Mouse (Mus musculus): ENCODE data around the gene Fut1. TPM values are rescaled to one million over a fixed set of nuclear protein-coding genes. Genes with fewer than 3 reads are reported as not detected.

The Fut1 gene
- polyA plus RNA-seq (2016; fragmentation: Nextera tagmentation; extraction: Ambion mirVana): not detected in 2 replicates

DNA sequence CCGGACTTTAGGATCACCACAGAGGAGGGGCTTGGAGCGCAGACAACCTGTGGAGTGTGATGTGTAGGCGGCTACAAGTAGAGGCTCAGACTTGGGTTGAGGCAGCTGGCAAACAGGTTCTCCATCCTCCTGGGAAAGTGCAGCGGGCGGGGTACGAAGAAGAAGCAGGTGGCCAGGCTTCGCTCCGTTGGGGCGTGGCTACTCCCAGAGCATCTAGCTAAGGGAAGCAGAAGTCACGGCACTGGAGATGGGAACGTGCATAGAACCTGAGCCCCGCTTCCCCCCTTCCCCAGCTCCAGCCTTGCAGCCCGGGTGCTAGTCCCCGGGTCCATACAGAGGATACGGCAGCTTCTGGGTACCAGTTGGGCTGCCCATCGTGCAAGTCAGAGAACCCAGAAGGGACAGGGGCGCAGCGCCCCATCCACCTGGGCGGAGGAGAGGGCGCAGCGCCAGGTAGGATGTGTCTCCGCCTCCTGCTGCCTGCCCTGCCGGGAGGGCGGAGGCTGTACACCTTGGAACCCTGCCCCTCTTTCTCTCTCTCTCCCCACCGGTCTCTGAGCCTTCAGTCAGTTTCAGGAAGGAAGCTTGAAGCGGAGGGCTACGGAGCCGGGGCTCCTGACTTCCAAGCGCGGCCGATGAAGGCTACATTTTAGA is at the start of gene Fut1:
TSS of gene Fut1 (plus strand) at position 248 of the 654 bp plus-strand sequence.
- 6% methylated on average over 31 of the region's 31 CpGs for WGBS
- Histone ChIP-seq H3K27me3 (ENCODE audit: low read depth, poor library complexity, severe bottlenecking) (peaks cover 59% of the 10 kb centered on the region), H3K27ac (replicated peaks) (no peak within 1 kb of the TSS)

DNA sequence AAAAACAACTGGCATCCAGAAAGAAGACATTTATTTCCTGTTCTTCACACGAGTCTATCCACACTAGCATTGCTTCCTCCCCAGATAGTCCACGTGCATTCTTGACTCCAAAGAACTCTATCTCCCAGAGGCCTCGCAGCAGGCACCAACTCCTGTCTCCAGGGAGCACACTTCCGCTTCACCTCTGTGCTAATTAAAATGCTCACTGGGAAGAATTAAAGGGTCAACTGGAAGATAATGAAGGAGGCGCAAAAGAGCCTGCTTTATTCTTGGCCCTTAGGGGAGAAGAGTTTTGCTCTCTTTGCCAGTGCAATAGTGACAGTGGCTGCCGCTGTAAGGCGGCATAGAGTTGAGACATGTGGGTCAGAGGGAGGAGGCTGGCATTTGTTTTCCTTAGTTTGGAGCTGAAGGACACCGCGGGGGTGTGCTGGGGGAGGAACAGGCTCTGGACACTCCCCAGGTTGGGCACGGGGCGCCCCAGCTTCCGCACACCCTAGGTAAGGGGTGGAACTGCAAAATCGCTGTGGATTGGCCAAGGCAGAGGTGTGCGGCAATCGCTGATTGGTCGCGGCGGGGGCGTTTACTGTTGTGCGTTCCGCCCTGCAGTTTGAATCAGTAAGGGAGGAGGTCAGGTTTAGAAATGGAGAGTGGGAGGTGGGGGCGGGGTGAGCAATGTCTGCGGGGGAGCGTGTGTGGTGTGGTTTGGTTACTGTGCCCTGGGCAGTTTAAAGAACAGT is 49.1 kb upstream of the Fut1 start:
- Histone ChIP-seq H3K4me1 (peaks cover 44% of the 10 kb centered on the region), H3K36me3 (no peaks in the 10 kb centered on the region), H3K27me3 (ENCODE audit: low read depth, poor library complexity, severe bottlenecking) (no peaks in the 10 kb centered on the region), H3K9me3 (replicated peaks) (no peaks in the 10 kb centered on the region), H3K27ac (replicated peaks) (peak overlapping the region; percentile 84), H3K4me3 (peak overlapping the region; percentile 64)
- WGBS: 2% methylated on average over 24 of the region's 24 CpGs
- DNase-seq (ENCODE audit: low spot score): peak; percentile 89

More for the DNA sequence above, at the start of gene Fut1:
- DNase-seq (ENCODE audit: low spot score): no peak
- no peaks in the 10 kb centered on the region for H3K9me3 ChIP-seq (replicated peaks)
- H3K36me3 ChIP-seq: no peaks in the 10 kb centered on the region
- peak within 1 kb of the TSS; percentile 12; the same call in 1 of the 2 replicates for H3K4me3 ChIP-seq
- H3K4me1 ChIP-seq: peaks cover 12% of the 10 kb centered on the region

DNA sequence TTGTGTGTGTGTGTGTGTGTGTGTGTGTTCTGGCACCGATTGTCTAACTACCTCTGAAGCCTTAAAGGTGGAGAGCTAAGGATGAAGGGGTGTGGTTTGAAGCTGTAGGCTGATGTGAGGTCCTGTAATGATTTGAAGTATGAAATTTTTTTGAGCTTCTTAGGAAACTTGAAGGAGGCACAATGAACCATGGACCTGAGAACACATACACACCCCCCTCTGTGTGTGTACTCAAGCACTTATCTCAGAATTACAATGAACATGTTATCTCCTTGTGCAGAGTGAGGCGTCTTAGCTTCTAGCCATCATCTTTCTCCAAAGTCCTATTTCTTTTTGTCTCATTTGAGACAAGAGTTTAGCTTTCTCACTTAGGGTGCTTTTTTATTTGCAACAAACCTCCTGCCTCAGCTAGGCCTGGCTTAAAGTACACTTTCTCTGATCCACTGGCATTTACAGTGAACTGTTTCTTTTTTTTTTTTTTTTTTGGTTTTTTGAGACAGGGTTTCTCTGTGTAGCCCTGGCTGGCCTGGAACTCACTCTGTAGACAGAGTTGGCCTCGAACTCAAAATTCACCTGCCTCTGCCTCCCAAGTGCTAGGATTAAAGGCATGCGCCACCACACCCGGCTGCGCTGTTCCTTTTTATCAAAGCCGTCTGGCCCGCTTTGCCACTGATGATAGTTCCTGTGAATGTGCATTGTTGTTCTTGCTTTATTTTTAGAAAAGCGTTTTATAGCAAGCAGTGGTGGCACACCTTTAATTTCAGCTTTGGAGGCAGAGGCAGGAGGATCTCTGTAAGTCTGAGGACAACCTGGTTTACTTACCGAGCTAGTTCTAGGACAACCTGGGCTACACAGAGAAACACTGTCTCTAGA is 48.3 kb upstream of the Fut1 start:
- Histone ChIP-seq H3K27me3 (ENCODE audit: low read depth, poor library complexity, severe bottlenecking) (no peaks in the 10 kb centered on the region), H3K4me3 (peak overlapping the region; percentile 64), H3K27ac (replicated peaks) (peak overlapping the region; percentile 84), H3K36me3 (no peaks in the 10 kb centered on the region), H3K9me3 (replicated peaks) (no peaks in the 10 kb centered on the region), H3K4me1 (peaks cover 44% of the 10 kb centered on the region)
- DNase-seq (ENCODE audit: low spot score): no peak
- 77% methylated on average over 10 of the region's 10 CpGs for WGBS

DNA sequence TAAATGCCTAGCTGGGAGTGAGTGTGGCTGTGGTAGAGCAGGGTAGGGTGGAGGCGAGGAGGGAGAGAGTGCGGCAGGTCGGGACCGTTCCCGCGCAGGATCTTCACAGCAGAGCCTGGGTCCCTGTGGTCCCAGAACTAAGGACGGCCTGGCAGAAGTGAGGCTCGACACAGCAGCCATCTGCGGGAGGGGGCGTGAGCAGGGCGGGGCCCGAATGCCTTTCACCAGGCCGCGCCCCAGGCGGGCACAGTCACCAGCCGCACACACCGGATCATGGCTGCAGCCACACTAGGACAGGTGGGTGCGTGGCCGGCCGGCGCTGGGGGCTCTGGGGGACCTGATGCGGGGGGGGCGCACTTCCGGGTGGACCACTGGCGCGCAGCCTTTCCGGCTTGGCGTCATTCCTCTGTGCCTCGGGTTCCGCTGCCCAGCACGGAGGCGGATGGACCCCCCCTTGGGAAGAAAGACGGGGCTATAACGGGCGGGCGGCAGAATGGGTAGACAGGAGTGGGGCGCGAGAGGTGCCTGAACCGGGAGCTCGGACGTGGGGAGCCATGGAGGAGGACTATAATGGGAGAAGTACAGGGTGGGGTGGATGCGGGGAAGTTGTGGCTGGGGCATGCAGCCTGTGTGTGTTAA is 46.9 kb upstream of the Fut1 start, which contains the start of gene Bcat2:
TSS of gene Bcat2 (plus strand) at position 51 of the 639 bp plus-strand sequence.
- peak within 1 kb of the TSS; percentile 87 for H3K4me3 ChIP-seq
- peak; percentile 74 for DNase-seq (ENCODE audit: low spot score)
- H3K27me3 ChIP-seq (ENCODE audit: low read depth, poor library complexity, severe bottlenecking): no peaks in the 10 kb centered on the region
- under 1% methylated on average over 42 of the region's 42 CpGs for WGBS
- H3K9me3 ChIP-seq (replicated peaks): no peaks in the 10 kb centered on the region
- H3K27ac ChIP-seq (replicated peaks): peak within 1 kb of the TSS; percentile 97
- H3K36me3 ChIP-seq: peaks cover 2% of the 10 kb centered on the region; the same call in 1 of the 2 replicates
- H3K4me1 ChIP-seq: peaks cover 44% of the 10 kb centered on the region

DNA sequence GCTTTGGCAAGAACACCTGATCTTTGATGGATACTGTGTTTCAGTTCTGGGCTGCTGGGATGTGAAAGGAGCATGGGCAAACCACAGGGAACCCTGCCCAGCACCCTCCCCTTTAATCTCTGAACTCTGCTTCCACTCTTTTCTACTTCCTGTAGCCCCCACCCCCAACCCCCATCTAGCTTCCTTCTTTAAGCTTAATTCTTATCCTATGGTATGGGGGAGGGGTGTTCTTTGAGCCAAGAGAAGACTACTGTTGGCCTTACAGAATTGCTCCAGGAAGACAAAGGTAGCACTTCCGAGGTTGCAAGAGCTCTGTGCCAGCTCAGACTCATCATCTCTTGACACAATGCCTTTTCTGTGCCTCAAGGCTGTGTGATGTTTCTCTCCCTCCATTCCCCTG is 45.1 kb upstream of the Fut1 start:
- Histone ChIP-seq H3K27ac (replicated peaks) (no peak overlapping the region), H3K27me3 (ENCODE audit: low read depth, poor library complexity, severe bottlenecking) (no peaks in the 10 kb centered on the region), H3K9me3 (replicated peaks) (no peaks in the 10 kb centered on the region), H3K4me1 (peaks cover 44% of the 10 kb centered on the region), H3K4me3 (no peak overlapping the region), H3K36me3 (peaks cover 19% of the 10 kb centered on the region)
- no peak for DNase-seq (ENCODE audit: low spot score)
- 67% methylated on average over 1 of the region's 1 CpGs for WGBS

DNA sequence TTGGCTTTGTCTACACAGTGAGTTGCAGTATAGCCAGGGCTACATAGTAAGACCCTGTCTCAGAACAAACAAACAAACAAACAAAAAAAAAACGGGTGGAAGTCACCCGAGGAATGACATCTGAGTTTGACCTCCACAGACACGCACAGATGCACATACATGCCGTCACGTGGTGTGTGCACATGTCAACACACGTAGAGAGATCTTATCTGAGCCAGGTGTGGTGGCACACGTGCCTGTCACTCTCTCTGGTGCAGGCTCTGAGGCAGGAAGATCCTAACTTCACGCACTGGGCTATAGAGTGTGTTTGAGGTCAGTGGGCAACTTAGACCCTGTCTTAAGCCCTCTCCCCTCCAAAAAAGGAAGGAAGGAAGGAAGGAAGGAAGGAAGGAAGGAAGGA is 43.1 kb upstream of the Fut1 start:
- Histone ChIP-seq H3K4me1 (peaks cover 28% of the 10 kb centered on the region), H3K4me3 (no peak overlapping the region), H3K27me3 (ENCODE audit: low read depth, poor library complexity, severe bottlenecking) (no peaks in the 10 kb centered on the region), H3K9me3 (replicated peaks) (no peaks in the 10 kb centered on the region), H3K36me3 (peaks cover 35% of the 10 kb centered on the region), H3K27ac (replicated peaks) (no peak overlapping the region)
- 88% methylated on average over 8 of the region's 8 CpGs for WGBS
- DNase-seq (ENCODE audit: low spot score): no peak

DNA sequence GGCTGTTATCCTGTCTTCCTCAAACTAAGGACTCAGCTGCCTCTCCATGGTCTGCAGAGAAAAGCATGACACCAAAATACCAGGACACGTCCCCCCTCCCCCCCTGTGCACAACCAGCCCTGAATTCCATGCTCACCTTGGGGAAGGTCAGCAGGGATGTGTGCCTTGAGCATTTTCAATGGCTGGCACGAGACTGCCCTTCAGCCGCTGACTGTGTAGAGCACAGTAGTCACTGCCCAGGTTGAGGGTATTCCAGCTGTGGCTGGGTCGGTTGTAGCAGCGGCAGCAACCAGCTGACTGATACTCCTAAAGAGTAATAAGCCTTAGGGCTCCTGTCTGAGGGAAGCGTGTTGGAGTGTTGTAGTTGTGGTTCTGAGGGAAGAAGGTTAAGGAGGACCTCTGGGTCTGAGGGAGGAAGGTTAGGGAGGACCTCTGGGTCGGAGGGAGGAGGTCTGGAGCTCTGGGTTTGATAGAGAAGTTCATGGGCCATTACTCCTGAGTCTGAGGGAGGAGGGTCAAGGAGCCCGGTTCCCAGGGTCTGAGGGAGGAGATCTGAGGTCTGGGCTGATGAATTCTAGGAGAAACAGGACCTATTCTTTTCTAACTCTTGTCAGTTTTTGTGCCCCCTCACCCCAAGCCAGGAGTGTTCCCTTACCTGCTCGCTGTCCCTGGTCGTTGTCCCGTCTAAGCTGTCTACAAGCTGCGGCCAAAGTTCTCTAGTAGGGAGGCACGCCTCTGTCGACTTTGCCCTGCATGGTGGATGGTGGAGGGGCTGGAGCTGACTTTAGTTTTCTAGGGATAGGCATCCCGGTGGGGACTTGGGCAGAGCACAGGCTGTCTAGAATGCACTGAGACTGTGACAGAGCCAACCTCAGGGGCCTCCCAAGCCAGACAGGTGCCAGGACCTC is 42.4 kb upstream of the Fut1 start:
- no peak for DNase-seq (ENCODE audit: low spot score)
- Histone ChIP-seq H3K4me1 (peaks cover 25% of the 10 kb centered on the region), H3K36me3 (peaks cover 37% of the 10 kb centered on the region), H3K4me3 (no peak overlapping the region), H3K9me3 (replicated peaks) (no peaks in the 10 kb centered on the region), H3K27me3 (ENCODE audit: low read depth, poor library complexity, severe bottlenecking) (no peaks in the 10 kb centered on the region), H3K27ac (replicated peaks) (no peak overlapping the region)
- 86% methylated on average over 15 of the region's 15 CpGs for WGBS

DNA sequence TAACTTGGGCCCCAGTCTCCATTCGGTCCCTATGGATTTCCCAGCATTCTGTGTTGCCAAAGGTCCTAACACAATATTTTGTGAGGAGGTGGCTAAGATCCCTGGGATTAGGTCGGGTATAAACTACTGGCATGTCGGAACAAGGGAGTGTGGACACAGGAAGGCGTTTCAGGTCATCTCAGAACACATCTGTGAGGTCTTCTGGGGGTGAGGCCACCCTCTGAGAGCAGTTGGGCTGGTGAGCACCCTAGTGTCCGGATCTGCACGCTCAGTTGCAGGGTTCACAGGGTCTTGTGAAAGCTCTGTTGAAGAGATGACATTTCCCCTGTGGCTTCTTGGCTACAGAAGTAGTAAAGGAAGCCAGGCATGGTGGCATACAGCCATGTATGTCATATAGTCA is 31.2 kb upstream of the Fut1 start:
- Histone ChIP-seq H3K36me3 (peaks cover 29% of the 10 kb centered on the region), H3K4me3 (no peak overlapping the region), H3K27ac (replicated peaks) (no peak overlapping the region), H3K4me1 (peaks cover 12% of the 10 kb centered on the region), H3K27me3 (ENCODE audit: low read depth, poor library complexity, severe bottlenecking) (no peaks in the 10 kb centered on the region), H3K9me3 (replicated peaks) (no peaks in the 10 kb centered on the region)
- WGBS: 90% methylated on average over 6 of the region's 6 CpGs
- no peak for DNase-seq (ENCODE audit: low spot score)

DNA sequence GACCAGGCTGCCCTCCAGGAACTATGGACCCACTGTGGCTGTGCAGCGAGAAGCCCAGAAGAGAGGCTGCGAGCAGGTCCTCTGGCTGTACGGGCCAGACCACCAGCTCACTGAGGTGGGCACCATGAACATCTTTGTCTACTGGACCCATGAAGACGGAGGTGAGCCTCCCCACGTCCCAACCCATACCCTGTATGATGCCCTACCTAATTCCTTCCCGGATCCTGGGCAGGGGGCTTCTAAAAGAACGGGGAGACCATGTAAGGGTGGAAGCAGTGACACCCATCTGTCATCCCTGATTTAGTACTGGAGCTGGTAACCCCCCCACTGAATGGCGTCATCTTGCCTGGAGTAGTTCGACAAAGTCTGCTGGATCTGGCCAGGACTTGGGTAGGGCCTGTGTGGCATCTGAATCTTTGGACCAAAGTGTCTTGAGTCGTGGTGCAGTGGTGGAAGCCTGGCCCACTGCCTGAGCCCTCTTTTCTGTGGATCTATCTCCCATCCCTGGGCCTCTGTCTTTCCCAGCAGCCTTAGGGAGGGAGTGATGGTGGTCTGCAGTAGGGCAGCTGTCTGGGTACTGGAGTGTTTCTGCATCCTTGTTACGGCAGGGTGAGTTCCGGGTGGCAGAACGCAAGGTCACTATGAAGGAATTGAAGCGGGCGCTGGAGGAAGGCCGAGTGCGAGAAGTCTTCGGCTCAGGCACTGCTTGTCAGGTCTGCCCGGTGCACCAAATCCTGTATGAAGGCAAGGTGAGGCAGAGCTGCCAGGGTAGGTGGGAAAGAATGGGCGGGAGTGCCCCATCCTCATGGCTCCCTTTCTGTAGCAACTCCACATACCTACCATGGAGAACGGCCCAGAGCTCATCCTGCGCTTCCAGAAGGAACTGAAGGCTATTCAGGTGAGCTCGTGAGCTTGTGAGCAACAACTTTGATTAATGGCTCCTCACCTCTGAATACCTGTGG is 29.2 kb upstream of the Fut1 start:
- H3K27ac ChIP-seq (replicated peaks): no peak overlapping the region; the same call in 1 of the 2 replicates
- DNase-seq (ENCODE audit: low spot score): no peak
- peaks cover 12% of the 10 kb centered on the region for H3K4me1 ChIP-seq
- WGBS: 92% methylated on average over 23 of the region's 23 CpGs
- H3K9me3 ChIP-seq (replicated peaks): no peaks in the 10 kb centered on the region
- no peak overlapping the region for H3K4me3 ChIP-seq
- H3K27me3 ChIP-seq (ENCODE audit: low read depth, poor library complexity, severe bottlenecking): no peaks in the 10 kb centered on the region
- H3K36me3 ChIP-seq: peaks cover 28% of the 10 kb centered on the region

DNA sequence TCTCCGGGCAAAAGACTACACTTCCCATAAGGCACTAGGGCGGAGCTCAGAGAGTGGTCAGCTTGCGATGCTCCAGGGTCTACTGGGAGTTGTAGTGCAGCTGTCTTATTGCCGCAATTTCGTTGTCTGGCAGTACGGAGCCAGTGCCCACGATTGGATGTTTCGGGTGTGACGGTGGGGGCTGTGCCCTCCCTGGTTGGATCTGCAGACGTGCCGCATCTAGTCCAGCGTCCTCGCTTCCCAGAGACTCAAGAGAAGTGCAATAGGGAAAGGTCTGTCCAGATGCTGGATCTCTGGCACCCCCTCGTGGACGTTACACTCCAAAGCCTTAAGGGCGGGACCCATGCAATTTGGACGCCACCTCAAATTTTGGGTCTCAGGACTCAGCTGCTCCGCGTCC is 27.9 kb upstream of the Fut1 start:
- H3K9me3 ChIP-seq (replicated peaks): no peaks in the 10 kb centered on the region
- H3K4me1 ChIP-seq: peaks cover 12% of the 10 kb centered on the region
- WGBS: 8% methylated on average over 19 of the region's 19 CpGs
- peak overlapping the region; percentile 45 for H3K4me3 ChIP-seq
- no peaks in the 10 kb centered on the region for H3K27me3 ChIP-seq (ENCODE audit: low read depth, poor library complexity, severe bottlenecking)
- peak; percentile 91 for DNase-seq (ENCODE audit: low spot score)
- peak overlapping the region; percentile 67 for H3K27ac ChIP-seq (replicated peaks)
- H3K36me3 ChIP-seq: peaks cover 26% of the 10 kb centered on the region

All from midbrain, embryonic 10.5 days (tissue).